Mouse (Mus musculus) gonadal fat pad, adult 2 months (tissue): ENCODE measurements around the gene Stbd1. TPM values are rescaled to one million over a fixed set of nuclear protein-coding genes. Genes with fewer than 3 reads are reported as not detected.

Source experiments
- DNase-seq: peaks from one replicate; pipeline ENCODE4 v3.0.0-alpha.2; 2012; ENCODE audit warnings: low read depth
- polyA plus RNA-seq: library from polyadenylated mRNA; depleted of rRNA; stranded (reverse); fragments of >200 nt; gene quantifications from 2 replicates; pipeline ENCODE4 v1.2.3, GENCODE M21; 2012; rRNA removed

The Stbd1 gene
- 5.5 and 7.5 TPM in 2 replicates for polyA plus RNA-seq

GRCm38 (mm10) chr5:92602691-92603690 lies at the start of gene Stbd1:
Gene Stbd1, plus strand, starts transcription at chr5:92603041.
- DNase-seq: no peak

GRCm38 (mm10) chr5:92553939-92554338 lies 48.9 kb upstream of the Stbd1 start:
- DNase-seq: no peak

- no peak for DNase-seq
Measured at GRCm38 (mm10) chr5:92554443-92554842, 48.4 kb upstream of the Stbd1 start.

GRCm38 (mm10) chr5:92554891-92555511 lies 47.8 kb upstream of the Stbd1 start, which contains the start of gene Fam47e:
Gene Fam47e, plus strand, starts transcription at chr5:92555069.
- DNase-seq: peak; percentile 36

- no peak for DNase-seq
Measured at GRCm38 (mm10) chr5:92555905-92556304, 46.9 kb upstream of the Stbd1 start.

- no peak for DNase-seq
Measured at GRCm38 (mm10) chr5:92557508-92557907, 45.3 kb upstream of the Stbd1 start.

- no peak for DNase-seq
Measured at GRCm38 (mm10) chr5:92560201-92560600, 42.6 kb upstream of the Stbd1 start.

- no peak for DNase-seq
Measured at GRCm38 (mm10) chr5:92562002-92562401, 40.8 kb upstream of the Stbd1 start.

GRCm38 (mm10) chr5:92571232-92571631 lies 31.6 kb upstream of the Stbd1 start:
- DNase-seq: no peak

GRCm38 (mm10) chr5:92579559-92579958 lies 23.3 kb upstream of the Stbd1 start:
- DNase-seq: no peak

GRCm38 (mm10) chr5:92585932-92586331 lies 16.9 kb upstream of the Stbd1 start:
- no peak for DNase-seq

- no peak for DNase-seq
Measured at GRCm38 (mm10) chr5:92595026-92595425, 7.8 kb upstream of the Stbd1 start.

GRCm38 (mm10) chr5:92596865-92597264 lies 6.0 kb upstream of the Stbd1 start:
- no peak for DNase-seq

GRCm38 (mm10) chr5:92599030-92599429 lies 3.8 kb upstream of the Stbd1 start:
- DNase-seq: no peak

GRCm38 (mm10) chr5:92604452-92605247 lies 1.8 kb downstream of the Stbd1 start:
- DNase-seq: no peak

GRCm38 (mm10) chr5:92607492-92608229 lies 4.8 kb downstream of the Stbd1 start:
- DNase-seq: no peak

- DNase-seq: no peak
Measured at GRCm38 (mm10) chr5:92612756-92613155, 9.9 kb downstream of the Stbd1 start.

- no peak for DNase-seq
Measured at GRCm38 (mm10) chr5:92621883-92622282, 19.0 kb downstream of the Stbd1 start.

- DNase-seq: no peak
Measured at GRCm38 (mm10) chr5:92627896-92628295, 25.1 kb downstream of the Stbd1 start.

- no peak for DNase-seq
Measured at GRCm38 (mm10) chr5:92633526-92633925, 30.7 kb downstream of the Stbd1 start.

GRCm38 (mm10) chr5:92634916-92635315 lies 32.1 kb downstream of the Stbd1 start:
- DNase-seq: no peak
